Mouse (Mus musculus): ENCODE measurements around the gene Klhdc10. TPM values are rescaled to one million over a fixed set of nuclear protein-coding genes. Genes with fewer than 3 reads are reported as not detected.

Gene Klhdc10
- polyA plus RNA-seq, 1 experiment from 2014 or later, result 36.9 TPM

DNA sequence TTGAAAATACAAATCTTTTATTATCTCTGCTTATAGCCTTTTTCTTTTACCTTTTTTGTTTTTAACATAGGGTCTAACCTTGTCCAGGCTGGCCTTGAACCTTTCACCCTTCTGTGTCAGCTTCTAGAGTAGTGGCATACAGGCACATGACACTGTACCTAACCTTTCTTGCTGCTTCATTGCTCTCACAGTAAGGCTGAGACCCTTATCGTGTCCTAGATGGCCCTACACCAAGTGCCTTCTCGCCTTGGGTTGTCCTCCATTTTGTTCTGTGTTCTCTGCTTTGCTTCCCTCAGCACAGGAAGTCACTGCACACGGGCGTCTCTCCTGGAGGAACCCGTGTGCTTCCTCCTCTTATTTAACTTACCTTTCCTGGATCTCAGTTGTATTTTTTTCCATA, 3.0 kb downstream of the Klhdc10 start:
- H3K4me2 ChIP-seq, result peak overlapping the region; percentile 56
- H3K27ac ChIP-seq (replicated peaks), result 0 out of 2 replicates have a peak overlapping the region, but pooled peaks have one; percentile 10
- H3K4me3 ChIP-seq, result no peak overlapping the region
- H3K36me3 ChIP-seq, result no peaks in the 10 kb centered on the region
- 0 out of 2 replicates have a peak overlapping the region, but pooled peaks have one; percentile 24 for H3K9ac ChIP-seq
- H3K9me3 ChIP-seq, result no peaks in the 10 kb centered on the region
- 78% methylated on average over 5 of the region's 5 CpGs for WGBS
- ATAC-seq (ENCODE audit: low FRiP score, low read depth), result no peak
- H3K27me3 ChIP-seq, result no peaks in the 10 kb centered on the region
- peaks cover 22% of the 10 kb centered on the region for H3K4me1 ChIP-seq (replicated peaks)

DNA sequence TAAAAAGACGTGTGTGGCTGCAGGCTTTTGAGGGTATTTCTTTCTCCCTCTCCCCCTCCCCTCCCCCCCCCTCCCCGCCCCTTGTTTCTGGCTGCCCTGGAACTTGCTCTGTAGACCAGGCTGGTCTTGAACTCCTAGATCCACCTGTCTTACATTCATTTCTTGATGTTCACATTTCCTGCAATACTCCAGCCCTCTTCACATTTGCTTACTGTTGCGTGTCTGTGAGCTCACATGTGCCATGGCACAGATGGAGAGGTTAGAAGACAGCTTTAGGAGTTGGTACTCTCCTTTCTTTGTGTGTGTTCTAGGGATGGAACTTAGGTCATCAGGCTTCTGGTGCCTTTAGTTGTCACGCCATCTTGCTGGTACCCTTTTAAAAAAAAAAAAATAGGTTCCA, 6.6 kb downstream of the Klhdc10 start:
- H3K36me3 ChIP-seq, result no peaks in the 10 kb centered on the region
- H3K27ac ChIP-seq (replicated peaks), result no peak overlapping the region
- no peak overlapping the region for H3K9ac ChIP-seq
- no peak overlapping the region for H3K4me3 ChIP-seq
- peaks cover 17% of the 10 kb centered on the region for H3K4me1 ChIP-seq (replicated peaks)
- WGBS, result 92% methylated on average over 4 of the region's 4 CpGs
- no peak overlapping the region for H3K4me2 ChIP-seq
- no peaks in the 10 kb centered on the region for H3K9me3 ChIP-seq
- H3K27me3 ChIP-seq, result no peaks in the 10 kb centered on the region
- no peak for ATAC-seq (ENCODE audit: low FRiP score, low read depth)

DNA sequence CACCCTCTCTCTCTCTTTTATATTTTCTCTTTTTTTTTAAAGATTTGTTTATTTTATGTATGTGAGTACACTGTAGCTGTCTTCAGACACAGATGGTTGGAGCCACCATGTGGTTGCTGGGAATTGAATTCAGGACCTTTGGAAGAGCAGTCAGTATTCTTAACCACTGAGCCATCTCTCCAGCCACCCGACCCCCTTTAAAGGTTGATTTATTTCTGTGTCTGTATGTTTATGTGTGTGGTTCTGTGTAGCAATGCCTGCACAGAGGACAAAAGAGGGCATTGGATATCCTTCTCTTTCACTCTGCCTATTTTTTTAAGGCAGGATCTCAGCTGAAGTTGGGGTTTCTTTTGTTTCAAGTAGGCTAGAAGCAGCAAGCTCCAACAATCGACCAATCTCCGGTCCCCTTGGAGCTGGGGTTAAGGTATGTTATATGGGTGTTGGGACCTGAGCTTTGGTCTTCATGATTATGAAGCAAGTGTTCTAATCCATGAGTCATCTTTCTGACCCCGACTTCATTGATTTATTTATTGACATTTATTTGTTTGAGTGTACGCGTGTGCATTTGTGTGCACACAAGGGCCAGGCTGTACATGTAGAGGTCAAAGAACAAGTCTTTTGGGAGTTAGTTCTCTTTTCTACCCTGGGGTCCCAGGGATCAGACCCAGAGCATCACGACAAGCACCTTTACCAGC, 7.9 kb downstream of the Klhdc10 start:
- no peak overlapping the region for H3K9ac ChIP-seq

DNA sequence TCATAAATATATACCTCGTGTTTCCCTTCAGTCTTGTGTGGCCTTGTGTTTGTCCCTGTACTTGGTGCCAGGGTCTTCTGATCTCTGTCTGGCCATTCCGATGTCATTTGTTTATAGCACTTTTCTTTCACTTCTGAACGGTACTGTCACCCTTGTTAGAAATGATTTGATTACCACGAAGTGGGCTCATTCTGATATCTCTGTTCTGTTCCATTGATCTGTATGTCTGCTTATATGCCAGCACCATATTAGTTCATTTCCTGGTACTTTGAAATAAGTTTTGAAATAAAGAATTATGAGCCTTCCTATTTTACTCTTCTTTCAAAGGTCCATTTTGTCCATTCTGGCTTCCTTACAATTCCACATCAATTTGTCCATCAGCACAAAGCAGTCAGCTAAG, 9.6 kb downstream of the Klhdc10 start:
- Histone ChIP-seq H3K4me3 (no peak overlapping the region), H3K4me2 (no peak overlapping the region), H3K9ac (no peak overlapping the region), H3K9me3 (no peaks in the 10 kb centered on the region), H3K36me3 (no peaks in the 10 kb centered on the region), H3K4me1 (replicated peaks) (0 out of 2 replicates have a peak, but pooled peaks cover 4% of the 10 kb centered on the region), H3K27ac (replicated peaks) (no peak overlapping the region), H3K27me3 (no peaks in the 10 kb centered on the region)
- no peak for ATAC-seq (ENCODE audit: low FRiP score, low read depth)
- 83% methylated on average over 4 of the region's 4 CpGs for WGBS

More for the DNA sequence above, 7.9 kb downstream of the Klhdc10 start:
- no peaks in the 10 kb centered on the region for H3K36me3 ChIP-seq
- H3K9me3 ChIP-seq, result no peaks in the 10 kb centered on the region
- no peak overlapping the region for H3K4me3 ChIP-seq
- no peak for ATAC-seq (ENCODE audit: low FRiP score, low read depth)
- H3K27ac ChIP-seq (replicated peaks), result no peak overlapping the region
- peaks cover 12% of the 10 kb centered on the region for H3K4me1 ChIP-seq (replicated peaks)
- 88% methylated on average over 7 of the region's 7 CpGs for WGBS
- no peaks in the 10 kb centered on the region for H3K27me3 ChIP-seq
- no peak overlapping the region for H3K4me2 ChIP-seq

DNA sequence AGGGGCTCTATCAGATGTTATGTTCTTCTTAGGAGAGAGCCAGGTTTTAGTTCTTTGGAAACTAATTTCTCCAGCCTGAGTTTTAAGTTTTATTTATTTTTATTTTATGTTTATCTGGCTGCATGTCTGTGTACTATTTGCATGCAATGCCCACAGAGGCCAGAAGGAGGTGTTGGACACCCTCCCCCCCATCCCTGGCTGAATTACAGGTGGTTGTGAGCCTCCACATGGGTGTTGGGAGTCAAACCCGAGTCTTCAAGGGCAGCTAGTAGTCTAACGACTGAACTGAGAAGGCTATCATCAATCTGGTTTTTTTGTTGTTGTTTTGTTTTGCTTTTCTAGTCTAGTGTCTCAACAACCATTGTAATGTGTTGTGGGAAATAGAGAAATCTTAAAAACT, 14.5 kb downstream of the Klhdc10 start:
- Histone ChIP-seq H3K9me3 (no peaks in the 10 kb centered on the region), H3K4me3 (no peak overlapping the region), H3K27ac (replicated peaks) (no peak overlapping the region), H3K4me2 (no peak overlapping the region), H3K4me1 (replicated peaks) (no peaks in the 10 kb centered on the region), H3K9ac (no peak overlapping the region), H3K36me3 (0 out of 2 replicates have a peak, but pooled peaks cover 1% of the 10 kb centered on the region), H3K27me3 (no peaks in the 10 kb centered on the region)
- ATAC-seq (ENCODE audit: low FRiP score, low read depth), result no peak
- 85% methylated on average over 2 of the region's 2 CpGs for WGBS

DNA sequence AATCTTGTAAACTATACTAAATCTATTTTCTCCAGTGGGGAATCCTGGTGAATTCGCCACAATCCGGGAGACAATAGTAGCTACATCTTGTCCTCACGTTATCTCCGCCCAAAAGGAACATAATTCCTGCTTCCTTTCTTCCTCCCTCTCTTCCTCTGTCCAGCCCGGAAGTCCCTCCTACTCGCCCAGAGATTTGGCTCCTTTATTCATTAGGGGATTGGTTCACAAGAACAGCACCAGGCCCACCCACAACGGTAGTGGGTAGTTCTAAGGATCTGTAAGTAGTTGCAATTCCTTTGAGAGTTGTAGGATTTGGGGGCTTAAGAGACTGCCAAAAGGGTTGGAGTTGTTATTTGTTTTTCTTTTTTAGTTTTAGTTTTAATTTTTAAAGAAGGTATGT, 15.1 kb downstream of the Klhdc10 start:
- H3K36me3 ChIP-seq, result 0 out of 2 replicates have a peak, but pooled peaks cover 4% of the 10 kb centered on the region
- no peaks in the 10 kb centered on the region for H3K9me3 ChIP-seq
- H3K9ac ChIP-seq, result no peak overlapping the region
- H3K4me1 ChIP-seq (replicated peaks), result no peaks in the 10 kb centered on the region
- H3K4me2 ChIP-seq, result no peak overlapping the region
- H3K4me3 ChIP-seq, result no peak overlapping the region
- H3K27ac ChIP-seq (replicated peaks), result no peak overlapping the region
- WGBS, result 89% methylated on average over 7 of the region's 7 CpGs
- ATAC-seq (ENCODE audit: low FRiP score, low read depth), result no peak
- H3K27me3 ChIP-seq, result no peaks in the 10 kb centered on the region

DNA sequence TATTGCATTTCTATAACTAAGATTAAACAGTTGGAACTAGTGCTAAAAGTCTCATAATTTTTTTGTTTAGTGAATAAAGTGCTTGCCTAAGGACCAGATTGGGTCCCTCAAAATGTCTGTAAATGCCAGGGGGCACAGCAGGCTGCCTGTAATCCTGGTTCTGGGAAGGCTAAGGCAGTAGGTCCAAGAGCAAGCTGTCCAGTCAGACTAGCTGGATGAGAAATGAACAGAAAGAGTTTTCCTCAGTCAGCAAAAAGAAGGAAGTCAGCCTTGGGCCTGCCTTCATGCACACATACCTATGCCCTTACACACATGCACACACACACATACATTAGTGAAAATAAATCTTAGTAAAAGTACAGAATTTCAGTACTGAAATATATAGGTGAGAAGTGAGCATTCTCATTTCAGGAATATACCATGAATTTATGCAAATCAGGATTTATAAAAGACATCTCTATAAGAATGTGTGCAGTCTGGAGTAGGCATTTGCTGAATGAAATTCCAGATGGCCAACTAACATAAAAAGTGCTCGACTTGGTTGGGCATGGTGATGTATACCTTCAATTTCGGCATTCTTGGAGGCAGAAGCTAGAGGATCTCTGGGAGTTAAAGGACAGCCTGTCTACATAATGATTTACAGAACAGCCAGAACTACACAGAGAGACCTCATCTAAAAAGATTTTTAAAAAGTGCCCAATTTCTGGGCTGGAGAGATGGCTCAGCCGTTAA, 31.0 kb downstream of the Klhdc10 start:
- no peak overlapping the region for H3K27ac ChIP-seq (replicated peaks)
- WGBS, result 79% methylated on average over 3 of the region's 3 CpGs
- peaks cover 3% of the 10 kb centered on the region; the same call in 1 of the 2 replicates for H3K36me3 ChIP-seq
- no peaks in the 10 kb centered on the region for H3K4me1 ChIP-seq (replicated peaks)
- H3K4me2 ChIP-seq, result no peak overlapping the region
- no peak overlapping the region for H3K9ac ChIP-seq
- ATAC-seq (ENCODE audit: low FRiP score, low read depth), result no peak
- H3K27me3 ChIP-seq, result no peaks in the 10 kb centered on the region
- no peak overlapping the region for H3K4me3 ChIP-seq
- no peaks in the 10 kb centered on the region for H3K9me3 ChIP-seq

DNA sequence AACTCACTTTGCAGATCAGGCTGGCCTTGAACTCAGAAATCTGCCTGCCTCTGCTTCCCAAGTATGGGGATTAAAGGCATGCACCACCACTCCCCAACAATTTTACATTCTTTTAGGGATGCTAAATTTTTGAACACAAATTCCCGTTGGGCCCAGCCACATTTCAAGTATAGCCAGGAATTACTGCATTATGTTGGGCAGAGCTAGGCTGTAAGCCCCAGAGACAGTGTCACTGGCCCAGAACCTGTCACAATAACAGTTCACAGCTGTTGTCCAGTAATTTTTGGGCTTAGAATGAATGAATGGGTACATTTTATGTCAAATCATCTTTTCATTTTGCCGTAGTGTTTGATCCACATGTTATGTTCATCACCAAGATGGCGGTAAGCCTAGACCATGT, 34.8 kb downstream of the Klhdc10 start:
- Histone ChIP-seq H3K9me3 (no peaks in the 10 kb centered on the region), H3K27me3 (no peaks in the 10 kb centered on the region), H3K4me3 (no peak overlapping the region), H3K27ac (replicated peaks) (no peak overlapping the region), H3K9ac (no peak overlapping the region), H3K36me3 (peaks cover 15% of the 10 kb centered on the region; the same call in 1 of the 2 replicates), H3K4me2 (no peak overlapping the region), H3K4me1 (replicated peaks) (no peaks in the 10 kb centered on the region)
- no peak for ATAC-seq (ENCODE audit: low FRiP score, low read depth)
- WGBS, result 97% methylated on average over 3 of the region's 3 CpGs

DNA sequence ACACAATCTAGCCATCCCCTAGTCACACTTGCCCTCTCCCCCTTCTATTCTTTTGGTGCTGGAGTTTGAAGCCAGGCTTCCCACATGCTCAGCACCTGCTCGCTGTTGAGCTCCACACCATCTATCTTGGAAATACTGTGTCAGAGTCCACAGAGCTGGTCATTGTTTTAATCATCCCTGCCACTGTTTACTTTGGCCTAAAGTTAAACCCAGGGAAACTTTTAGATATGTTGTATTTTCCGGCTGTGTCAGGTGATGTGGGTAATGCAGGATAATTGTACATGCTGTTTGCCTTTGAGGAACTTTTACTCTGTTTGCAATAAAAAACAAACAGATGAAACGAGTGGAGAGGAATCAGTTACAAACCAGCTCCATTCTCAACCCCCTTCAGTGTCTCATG, 35.4 kb downstream of the Klhdc10 start:
- H3K27me3 ChIP-seq, result no peaks in the 10 kb centered on the region
- no peak overlapping the region for H3K4me3 ChIP-seq
- no peaks in the 10 kb centered on the region for H3K9me3 ChIP-seq
- H3K36me3 ChIP-seq, result peaks cover 20% of the 10 kb centered on the region; the same call in 1 of the 2 replicates
- no peak overlapping the region for H3K4me2 ChIP-seq
- 77% methylated on average over 3 of the region's 3 CpGs for WGBS
- ATAC-seq (ENCODE audit: low FRiP score, low read depth), result no peak
- H3K27ac ChIP-seq (replicated peaks), result no peak overlapping the region
- no peaks in the 10 kb centered on the region for H3K4me1 ChIP-seq (replicated peaks)
- no peak overlapping the region for H3K9ac ChIP-seq

DNA sequence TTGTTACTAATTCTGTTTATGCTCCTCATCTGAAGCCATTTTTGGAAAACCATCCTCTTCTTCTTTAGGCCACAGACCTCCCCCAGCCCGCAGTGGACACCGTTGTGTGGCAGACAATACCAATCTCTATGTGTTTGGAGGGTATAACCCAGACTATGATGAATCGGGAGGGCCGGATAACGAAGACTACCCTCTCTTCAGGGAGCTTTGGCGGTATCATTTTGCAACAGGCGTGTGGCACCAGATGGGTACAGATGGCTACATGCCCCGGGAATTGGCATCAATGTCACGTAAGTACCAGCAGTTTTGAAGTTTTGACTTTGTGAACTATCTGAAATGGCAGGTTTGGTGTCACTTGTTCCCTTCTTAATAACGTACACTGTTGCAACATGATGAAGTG, 37.9 kb downstream of the Klhdc10 start:
- H3K27ac ChIP-seq (replicated peaks), result no peak overlapping the region
- H3K27me3 ChIP-seq, result no peaks in the 10 kb centered on the region
- no peak overlapping the region for H3K4me3 ChIP-seq
- WGBS, result 90% methylated on average over 10 of the region's 10 CpGs
- H3K4me1 ChIP-seq (replicated peaks), result no peaks in the 10 kb centered on the region
- no peak overlapping the region for H3K9ac ChIP-seq
- peaks cover 40% of the 10 kb centered on the region; the same call in 1 of the 2 replicates for H3K36me3 ChIP-seq
- ATAC-seq (ENCODE audit: low FRiP score, low read depth), result no peak
- H3K4me2 ChIP-seq, result no peak overlapping the region
- no peaks in the 10 kb centered on the region for H3K9me3 ChIP-seq

DNA sequence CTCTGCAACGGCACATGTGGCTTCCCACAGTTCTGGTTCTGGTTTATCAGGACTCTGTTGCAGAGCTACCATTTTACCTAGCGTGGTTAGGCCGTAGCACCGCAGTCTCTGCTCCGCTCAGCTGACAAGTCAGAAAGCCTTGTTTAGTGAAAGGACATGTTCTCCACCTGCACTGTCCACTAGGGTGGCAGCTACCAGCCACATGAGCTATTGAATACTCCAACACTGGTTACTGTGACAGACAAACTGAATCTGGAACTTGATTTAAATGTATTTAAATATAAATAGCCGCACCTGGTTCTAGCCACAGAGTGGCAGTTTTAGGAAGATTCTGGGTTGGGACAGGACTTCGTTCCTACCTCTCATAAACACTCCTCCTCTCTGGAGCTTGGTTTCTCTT, 55.3 kb downstream of the Klhdc10 start:
- ATAC-seq (ENCODE audit: low FRiP score, low read depth), result no peak
- WGBS, result 94% methylated on average over 7 of the region's 7 CpGs
- no peak overlapping the region for H3K27ac ChIP-seq (replicated peaks)
- no peak overlapping the region for H3K4me2 ChIP-seq
- H3K36me3 ChIP-seq, result peaks cover 11% of the 10 kb centered on the region; the same call in 1 of the 2 replicates
- H3K4me3 ChIP-seq, result no peak overlapping the region
- no peaks in the 10 kb centered on the region for H3K27me3 ChIP-seq
- H3K4me1 ChIP-seq (replicated peaks), result peaks cover 28% of the 10 kb centered on the region
- H3K9ac ChIP-seq, result no peak overlapping the region
- no peaks in the 10 kb centered on the region for H3K9me3 ChIP-seq

DNA sequence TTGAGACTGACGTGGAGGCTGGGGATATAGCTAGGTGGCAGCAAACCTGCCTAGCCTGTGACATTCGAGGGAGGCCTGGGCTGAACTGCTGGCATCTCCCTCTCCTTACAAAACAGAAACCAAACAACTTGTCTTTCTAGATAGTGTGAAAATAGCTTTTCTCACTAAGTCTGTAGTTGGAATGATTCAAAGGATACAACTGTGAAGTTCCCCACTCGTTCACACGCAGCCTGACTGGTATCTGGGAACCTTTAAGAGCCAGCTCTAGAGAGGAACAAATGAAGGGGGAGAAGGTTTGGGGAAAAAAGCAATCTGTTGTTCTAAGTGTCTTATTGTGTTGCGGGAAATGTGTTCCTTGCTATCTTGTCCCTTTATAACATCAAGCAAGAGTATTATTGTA, 57.0 kb downstream of the Klhdc10 start:
- no peak for ATAC-seq (ENCODE audit: low FRiP score, low read depth)
- peaks cover 5% of the 10 kb centered on the region; the same call in 1 of the 2 replicates for H3K36me3 ChIP-seq
- WGBS, result 81% methylated on average over 5 of the region's 5 CpGs

More for the DNA sequence above, 57.0 kb downstream of the Klhdc10 start:
- no peak overlapping the region for H3K4me2 ChIP-seq
- no peak overlapping the region for H3K27ac ChIP-seq (replicated peaks)
- no peak overlapping the region for H3K4me3 ChIP-seq
- no peaks in the 10 kb centered on the region for H3K27me3 ChIP-seq
- H3K9me3 ChIP-seq, result no peaks in the 10 kb centered on the region
- H3K4me1 ChIP-seq (replicated peaks), result peaks cover 35% of the 10 kb centered on the region
- no peak overlapping the region for H3K9ac ChIP-seq
